Mouse (Mus musculus): Measurements from ENCODE around the gene Matn1. TPM values are rescaled to one million over a fixed set of nuclear protein-coding genes. Genes with fewer than 3 reads are reported as not detected.

Matn1 gene
- polyA plus RNA-seq (2012; rRNA removed), result 0.04 TPM in 1 of 2 replicates, not detected in the other

DNA sequence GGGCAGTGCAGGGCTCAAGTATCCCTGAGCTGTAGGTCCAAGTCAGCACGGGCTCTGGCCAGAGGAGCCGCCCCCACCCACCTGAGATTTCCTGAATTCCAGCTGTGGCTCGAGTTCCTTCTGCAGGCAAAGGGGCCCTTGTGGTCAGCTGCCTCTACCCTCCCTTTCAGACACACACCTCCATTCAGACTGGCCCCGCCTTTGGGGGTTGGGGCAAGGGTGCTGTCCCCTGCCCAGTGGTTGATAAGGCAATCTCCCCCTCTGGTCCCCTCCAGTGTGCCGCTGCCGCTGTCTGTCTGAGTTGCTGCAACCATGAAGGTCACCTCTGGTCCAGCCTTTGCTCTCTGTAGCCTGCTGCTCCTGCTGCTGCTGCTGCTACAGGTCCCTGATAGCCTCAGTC lies at the start of gene Matn1:
TSS of gene Matn1 (plus strand) at position 274 of the 400 bp plus-strand sequence.
- DNase-seq (ENCODE audit: low spot score), result no peak

DNA sequence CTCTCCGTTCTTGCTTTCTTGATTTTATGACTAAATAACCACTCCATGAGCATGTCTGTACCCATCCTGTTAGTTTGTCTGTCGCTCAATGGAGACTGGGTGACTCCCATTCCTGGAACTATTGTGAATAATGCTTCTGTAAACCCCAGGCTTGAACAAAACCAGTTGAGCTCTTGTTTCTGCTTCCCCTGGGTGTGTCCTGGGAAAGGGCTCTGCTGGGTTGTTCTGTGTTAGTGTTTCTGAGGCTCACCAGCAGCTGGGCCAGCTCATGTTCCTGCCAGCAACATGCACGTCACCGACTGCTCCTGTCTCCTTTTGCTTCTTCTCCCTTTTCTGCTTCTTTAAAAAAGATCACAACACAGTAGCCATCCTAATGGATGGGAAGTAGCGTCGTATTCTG lies 48.5 kb upstream of the Matn1 start:
- DNase-seq (ENCODE audit: low spot score), result no peak

DNA sequence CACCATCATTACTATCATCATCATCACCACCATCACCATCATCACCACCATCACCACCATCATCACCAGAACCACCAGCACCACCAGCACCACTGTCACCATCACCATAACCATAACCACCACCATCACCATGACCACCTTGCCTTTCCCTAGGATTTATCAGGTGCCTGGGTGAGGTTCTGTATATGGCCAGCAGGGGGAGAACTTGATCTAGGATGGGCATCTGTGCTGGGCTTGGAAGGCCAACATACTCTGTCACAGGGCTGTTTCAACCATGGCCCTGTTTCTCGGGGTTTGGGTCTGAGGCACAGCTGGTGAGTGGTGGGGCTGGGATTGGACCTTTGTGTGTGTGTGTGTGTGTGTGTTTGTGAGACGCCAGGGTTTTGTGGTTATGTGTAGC lies 47.8 kb upstream of the Matn1 start:
- no peak for DNase-seq (ENCODE audit: low spot score)

DNA sequence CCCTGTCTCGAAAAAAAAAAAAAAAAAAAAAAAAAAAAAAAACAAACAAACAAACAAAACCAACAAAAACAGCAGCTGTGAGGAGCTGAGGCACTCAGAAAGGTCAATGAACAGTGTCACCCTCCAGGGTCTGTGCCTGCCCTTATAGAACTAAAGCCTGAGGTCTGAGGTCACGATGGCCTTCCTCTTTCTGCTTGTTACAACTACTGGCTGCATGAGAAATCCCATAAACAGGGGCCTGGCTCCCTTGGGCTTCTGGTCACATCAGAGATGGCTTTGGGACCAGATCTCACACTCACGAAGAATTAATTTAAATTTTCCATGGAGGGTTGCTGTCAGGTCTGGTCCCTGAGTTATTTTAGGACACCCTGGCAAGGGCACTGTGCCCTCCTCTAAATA lies 44.8 kb upstream of the Matn1 start:
- no peak for DNase-seq (ENCODE audit: low spot score)

DNA sequence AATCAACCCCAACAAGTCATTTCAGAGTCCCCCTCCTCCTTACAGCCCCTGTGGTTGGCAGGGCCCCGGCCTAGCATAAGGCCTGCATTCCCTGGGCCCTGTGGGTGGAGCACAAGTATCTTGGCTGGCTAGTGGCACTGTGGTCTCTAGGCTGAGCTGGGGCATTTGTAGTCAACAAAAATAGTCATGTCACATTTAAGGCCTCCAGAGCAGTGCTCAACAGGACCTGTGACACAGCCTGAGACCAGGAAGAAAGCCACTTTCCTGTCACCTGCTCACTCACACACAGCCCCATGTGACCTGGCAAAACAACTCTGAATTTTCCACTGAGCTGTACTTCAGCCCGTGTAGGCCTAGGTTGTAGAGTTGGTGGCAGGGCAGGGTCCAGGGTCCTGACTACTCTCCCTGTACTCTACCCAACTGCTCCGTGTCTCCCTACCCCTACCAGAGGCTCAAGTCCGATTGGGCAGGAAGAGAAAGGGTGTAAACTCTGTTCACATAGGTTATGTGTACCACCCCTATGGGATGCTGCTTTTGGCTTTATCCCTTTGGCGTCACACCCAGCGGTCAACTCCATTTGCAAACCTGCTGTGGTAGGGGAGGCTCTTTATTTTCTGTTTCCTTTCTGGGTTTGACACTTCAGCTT lies 44.3 kb upstream of the Matn1 start:
- no peak for DNase-seq (ENCODE audit: low spot score)

DNA sequence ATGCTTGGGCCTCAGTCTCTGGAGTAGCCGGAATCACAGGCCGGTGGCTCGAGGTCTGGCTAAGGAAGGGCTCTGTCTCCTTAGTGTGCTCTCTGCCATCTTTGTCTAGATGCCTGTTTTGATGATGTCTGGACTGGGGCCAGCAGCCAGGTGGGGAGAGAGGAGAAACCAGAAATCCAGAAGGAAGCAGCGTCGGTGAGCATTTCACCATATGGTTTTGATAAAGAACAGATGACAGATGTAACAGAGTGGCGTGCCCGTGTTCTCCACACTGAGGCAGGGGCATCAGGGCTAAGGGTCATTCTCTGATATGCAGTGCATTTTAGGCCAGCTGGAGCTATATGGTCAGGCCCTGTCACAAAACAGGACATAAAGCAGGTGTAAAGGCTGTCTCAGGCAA lies 43.4 kb upstream of the Matn1 start:
- DNase-seq (ENCODE audit: low spot score), result no peak

DNA sequence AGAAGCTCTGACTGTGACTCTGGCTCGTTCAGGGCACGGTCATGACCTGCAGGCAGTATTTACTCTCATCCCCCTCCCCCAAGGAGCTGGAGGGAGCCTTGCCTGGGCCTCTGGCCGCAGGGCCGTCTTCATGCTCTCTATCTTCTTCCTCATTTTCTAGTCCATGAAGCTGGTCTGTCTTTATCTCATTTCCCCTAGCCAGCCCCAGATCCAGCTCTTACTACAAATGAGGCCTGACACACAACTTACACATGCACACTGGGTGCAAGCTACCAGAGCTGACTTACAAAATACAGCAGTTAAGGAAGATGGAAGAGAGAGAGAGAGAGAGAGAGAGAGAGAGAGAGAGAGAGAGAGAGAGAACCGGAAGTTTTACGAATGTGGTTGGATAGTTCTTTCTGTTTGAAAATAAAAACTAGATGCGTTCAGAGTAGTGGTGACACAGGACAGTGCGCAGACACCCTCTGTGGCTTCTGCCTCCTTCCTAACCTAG lies 41.9 kb upstream of the Matn1 start:
- no peak for DNase-seq (ENCODE audit: low spot score)

DNA sequence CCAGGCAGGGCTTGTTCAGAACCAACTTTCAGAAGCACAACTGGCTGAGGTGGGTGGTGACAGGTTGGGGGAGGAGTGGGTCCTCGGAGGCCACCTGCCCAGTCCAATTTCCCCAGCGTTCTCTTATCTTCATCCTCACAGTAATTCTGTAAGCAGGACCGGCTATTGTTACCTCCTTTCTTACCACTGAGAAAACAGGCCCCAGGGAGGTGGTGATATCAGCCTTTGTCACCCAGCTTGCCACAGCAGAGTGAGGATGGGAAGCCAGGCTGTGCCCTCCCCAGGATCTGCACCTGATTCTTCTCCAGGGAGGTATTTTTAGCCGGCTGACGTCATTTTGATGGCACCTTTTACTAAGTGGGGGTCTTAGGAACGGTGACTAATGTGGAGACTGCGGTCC lies 39.2 kb upstream of the Matn1 start:
- no peak for DNase-seq (ENCODE audit: low spot score)

DNA sequence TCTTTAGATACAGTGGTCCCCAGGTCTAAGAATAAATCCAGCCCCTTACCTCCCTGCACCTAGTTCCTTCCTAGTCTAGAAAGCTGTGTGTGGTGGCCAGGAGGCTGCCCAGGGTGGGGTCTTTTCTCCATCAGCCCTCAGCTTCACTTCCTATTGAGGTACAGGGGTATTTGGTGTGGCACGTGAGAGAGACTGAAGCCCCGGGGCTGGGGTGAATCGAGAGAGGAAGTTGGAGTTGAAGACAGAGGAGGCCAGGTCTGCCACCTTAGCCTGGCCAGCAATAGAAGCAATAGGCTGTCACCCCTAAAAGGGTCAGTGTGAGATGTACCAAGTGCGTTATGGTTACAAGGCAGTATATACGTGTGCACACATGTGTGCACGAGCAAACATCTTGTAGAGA lies 38.3 kb upstream of the Matn1 start:
- no peak for DNase-seq (ENCODE audit: low spot score)

DNA sequence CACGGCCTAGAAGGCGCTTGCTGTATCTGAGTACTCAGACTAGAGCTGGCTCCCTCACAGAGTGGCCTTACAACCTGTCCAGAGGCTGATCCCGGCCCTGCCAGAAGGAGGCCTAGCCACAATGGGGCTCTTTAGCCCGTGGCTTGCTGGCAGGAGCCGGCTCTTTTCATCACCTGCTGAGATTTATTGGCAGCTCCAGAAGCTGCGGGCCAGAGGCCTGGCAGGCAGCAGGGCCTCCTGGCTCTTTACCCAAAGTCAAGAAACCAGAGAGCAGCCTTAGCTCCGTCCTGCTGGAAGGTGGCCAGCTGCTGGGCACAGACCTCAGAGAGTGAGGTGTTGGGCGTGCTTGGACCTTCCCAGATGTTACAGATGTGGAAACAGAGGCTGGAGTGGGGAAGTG lies 37.9 kb upstream of the Matn1 start:
- DNase-seq (ENCODE audit: low spot score), result peak; percentile 26

DNA sequence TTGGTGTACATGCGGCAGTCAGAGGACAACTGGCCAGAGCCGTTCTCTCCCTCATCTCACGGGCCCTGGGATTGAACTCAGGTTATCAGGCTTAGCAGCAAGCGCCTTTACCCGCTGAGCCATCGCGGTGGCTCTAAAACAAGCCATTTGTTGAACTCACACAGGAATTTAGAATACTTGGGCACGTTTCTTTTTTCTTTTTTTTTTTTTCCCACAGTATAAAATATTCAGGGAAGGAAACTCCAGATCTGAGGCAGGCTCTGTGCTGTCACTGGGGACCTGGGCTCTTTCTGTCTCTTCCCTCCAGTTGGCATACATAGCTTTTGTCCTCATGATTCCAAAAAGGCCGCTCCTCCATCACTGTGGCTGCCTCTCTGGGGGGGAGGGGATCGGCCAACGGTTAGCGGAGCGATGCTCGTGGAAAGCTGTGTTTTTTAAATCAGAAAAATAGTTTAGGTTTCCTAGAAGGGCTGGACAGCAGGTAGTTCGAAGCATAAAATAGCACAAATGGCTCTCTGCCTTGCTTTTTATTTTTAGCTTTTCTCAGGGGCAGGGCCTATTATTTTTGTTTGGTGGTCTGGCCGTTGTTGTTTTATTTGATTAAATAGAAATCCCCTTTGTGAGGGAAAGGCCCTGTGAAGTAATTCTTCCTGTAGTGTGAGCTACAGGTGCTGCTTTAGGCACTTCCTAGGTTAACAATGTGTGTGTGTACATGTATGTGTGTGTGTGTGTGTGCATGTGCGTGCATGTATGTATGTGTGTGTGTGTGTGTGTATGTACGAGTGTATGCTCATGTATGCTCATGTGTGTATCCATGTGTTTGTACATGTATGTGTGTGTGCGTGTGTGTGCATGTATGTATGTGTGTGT lies 36.8 kb upstream of the Matn1 start:
- DNase-seq (ENCODE audit: low spot score), result no peak

DNA sequence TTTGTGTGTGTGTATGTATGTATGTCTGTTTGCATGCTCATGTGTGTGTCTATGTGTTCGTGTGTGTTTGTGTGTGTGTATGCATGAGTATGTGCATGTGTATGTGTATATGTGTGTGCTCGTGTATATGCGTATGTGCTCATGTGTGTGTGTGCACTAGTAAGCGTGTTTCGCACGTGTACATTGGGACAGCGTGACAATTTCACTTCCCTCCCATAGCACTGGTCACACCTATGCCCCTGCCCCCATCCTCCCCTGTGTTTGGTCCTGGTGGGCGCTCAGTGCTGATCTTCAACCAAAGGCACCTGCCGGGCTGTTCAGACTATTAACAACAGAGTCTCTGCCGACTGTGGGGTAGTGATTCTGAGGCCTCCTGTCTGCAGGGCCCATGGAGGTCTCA lies 36.1 kb upstream of the Matn1 start:
- no peak for DNase-seq (ENCODE audit: low spot score)

DNA sequence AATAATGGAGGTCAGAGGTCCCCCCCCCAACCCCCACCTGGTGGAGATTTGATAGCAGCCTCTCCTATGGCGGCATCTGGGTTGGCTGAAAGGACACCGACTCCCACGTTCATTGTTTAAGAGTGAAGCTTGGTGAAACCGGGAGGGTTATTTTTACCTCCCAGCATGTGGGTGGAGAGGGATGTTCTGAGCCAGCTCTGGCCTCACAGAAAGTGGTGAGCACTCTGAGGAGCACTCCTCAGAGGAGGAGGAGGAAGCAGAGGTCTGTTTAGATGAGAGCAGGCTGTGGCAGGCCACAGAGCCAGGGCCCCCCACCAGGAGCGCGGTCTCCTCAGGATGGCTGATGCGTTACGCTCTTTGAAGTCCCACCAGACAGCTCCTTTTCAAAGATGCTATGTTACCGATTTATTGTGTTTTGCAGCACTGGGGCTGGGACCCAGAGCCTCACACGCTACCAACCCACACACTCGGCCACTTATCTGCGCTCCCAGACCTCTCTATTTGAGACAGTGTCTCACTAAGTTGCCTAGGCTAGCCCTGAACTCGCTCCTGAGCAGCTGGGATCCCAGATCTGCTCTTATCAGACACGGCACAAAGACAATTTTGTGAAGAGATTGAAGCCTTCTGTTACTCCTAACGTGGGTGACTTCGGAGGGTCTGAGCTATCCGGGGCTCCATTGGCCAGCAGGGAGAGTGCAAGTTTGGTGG lies 34.9 kb upstream of the Matn1 start:
- no peak for DNase-seq (ENCODE audit: low spot score)

DNA sequence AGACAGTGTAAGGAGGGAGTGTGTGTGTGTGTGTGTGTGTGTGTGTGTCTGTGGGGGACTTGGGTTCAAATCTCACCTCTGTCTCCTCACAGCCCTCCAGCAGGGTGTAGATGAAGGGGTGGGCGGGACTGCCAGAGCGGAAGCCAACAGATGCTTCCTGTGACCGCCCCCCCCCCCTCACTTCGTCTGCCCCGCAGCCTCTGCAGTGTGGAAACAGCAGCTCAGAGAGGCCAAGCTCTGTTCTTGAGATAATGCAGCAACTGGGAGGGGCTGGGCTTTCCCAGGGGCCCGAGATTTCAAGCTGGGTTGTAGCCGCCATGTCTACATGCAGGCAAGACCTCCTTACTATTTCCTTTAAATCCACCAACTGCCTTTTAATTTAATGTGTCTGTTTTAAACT lies 33.5 kb upstream of the Matn1 start:
- DNase-seq (ENCODE audit: low spot score), result no peak

DNA sequence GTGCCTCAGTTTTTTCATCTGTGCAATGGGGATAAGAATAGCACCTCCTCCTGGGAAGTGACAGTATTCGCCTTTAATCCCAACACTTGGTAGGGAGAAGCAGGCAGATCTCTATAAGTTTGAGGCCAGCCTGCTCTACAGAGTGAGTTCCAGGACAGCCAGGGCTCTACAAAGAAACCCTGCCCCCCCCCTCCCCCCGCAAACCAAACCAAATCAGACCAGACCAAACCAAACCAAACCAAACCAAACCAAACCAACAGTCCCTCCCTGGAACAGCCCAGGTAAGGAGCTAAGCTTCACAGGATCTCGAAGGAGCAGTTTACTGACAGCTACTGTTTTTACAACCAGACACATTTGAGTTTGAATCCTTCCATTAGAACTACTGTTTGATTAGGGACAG lies 31.6 kb upstream of the Matn1 start:
- DNase-seq (ENCODE audit: low spot score), result no peak

DNA sequence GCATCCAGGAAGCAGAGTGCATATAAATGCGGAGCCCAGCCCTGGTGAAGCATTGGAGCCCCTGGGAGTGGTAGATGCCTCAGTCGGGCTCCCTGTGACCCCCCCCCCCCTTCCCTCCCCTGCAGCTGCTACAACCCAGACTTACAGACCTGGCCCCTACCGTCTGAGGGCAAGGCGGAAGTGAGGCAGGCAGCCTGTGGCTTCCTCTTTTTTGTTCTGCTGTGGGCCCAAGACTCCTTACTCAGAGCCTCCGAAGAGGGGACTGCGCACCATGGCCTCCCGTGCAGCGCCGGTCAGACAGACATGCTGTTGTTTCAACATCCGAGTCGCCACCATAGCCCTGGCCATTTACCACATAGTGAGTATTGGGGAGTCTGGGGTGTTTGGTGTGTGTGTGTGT lies 31.1 kb upstream of the Matn1 start, which contains the start of gene Laptm5:
TSS of gene Laptm5 (plus strand) at position 49 of the 400 bp plus-strand sequence.
- no peak for DNase-seq (ENCODE audit: low spot score)

DNA sequence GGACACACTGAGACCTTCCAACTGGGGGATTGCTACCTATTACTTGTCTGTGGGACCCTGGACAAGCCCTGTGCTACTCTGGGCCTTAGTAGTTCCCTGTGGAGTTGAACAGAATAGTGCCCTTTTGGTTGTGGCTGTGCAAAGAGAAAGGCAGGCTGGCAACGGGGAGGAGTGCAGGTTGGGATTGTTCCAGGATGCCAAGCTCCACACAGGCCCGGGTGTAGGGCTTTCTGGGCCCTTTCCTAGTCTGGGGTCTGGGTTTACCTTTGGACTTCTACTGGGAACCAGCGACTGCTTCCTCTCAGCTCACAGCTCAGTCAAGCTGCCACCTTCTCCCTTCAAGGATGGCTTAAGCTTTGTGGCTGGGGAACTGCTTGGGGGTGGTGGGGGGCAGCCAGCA lies 30.7 kb upstream of the Matn1 start:
- DNase-seq (ENCODE audit: low spot score), result no peak

DNA sequence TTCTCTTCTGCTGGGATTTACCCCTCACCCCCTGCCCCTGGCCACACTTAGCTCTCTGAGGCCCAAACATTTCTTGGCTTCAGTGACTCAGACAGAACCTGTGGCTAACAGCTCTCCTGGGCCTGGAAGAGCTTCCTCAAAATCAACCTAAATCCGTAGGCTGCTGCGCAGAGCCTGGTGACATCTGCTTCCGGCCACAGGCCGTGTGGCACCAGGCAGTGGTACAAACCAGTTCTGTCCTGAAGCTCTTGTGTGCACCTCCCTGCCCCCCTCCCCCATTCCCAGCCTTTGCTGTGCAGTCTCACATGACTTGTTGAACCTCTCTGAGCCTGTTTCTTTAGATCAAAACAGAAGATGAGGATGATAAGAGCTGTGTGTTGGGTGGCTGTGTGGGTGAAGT lies 30.2 kb upstream of the Matn1 start:
- DNase-seq (ENCODE audit: low spot score), result no peak

DNA sequence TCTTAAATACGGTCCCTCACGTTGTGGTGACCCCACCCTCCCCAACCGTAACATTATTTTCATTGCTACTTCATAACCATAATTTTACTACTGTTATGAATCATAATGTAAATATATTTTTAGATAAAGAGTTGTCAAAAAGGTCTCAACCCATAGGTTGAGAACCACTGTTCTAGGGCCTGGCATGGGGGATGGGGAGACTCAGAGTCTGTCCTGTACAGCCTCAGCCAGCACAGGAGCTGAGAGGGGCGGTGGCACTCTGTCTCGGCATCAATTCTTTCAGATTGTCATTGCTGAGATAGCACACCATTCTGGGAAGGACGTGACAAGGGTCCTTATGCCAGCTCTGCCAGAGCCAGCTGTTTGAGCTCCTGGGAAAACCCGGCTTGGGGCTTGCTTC lies 29.7 kb upstream of the Matn1 start:
- no peak for DNase-seq (ENCODE audit: low spot score)

DNA sequence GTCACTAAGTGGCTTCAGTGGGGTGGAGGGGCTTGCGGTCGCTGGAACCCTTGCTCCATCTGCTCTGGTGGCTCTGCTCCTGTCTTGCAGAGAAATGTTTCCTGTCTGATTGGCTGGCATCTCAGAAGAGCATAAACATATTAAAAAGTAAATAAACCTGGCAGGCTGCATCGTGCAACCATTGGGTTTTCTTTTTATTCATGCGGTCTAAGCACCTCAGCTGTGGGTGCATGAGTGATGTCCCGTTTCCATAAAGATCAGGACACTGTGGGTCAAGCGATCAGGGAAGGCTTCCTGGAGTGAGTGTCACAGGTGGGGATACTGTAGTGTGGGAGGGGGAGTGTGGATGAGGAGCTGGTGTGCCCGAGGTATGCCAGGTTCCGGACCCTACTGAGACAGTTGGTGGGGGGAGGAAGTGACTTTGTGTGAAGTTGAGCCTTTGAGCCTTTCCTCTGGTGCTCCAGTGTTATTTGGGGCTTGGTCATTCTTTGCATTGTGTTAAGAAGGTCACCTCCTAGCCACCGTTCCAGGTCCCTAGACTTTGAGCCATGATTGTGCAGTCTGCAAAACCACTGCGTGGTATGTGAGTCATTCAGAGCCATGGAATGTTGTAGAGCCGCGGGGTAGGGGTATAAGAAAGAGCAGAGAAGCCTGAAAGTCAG lies 29.0 kb upstream of the Matn1 start:
- no peak for DNase-seq (ENCODE audit: low spot score)

DNA sequence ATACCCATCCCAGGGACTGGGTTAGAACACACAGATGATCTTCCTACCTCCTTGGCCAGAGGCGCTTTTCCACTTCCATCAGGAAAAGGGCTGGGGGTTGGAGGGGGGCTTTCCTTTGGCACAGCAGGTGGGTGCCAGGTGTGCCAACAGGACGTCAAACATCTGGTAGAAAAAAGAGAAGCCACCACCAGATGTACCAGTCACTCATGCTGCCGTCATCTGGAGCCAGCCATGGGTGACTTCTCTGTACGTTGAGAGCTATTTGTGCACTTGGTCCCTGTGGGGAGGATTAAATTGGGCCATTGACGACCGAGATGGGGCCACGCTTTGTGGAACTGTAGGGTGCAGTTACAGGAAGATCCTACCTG lies 28.5 kb upstream of the Matn1 start:
- no peak for DNase-seq (ENCODE audit: low spot score)

DNA sequence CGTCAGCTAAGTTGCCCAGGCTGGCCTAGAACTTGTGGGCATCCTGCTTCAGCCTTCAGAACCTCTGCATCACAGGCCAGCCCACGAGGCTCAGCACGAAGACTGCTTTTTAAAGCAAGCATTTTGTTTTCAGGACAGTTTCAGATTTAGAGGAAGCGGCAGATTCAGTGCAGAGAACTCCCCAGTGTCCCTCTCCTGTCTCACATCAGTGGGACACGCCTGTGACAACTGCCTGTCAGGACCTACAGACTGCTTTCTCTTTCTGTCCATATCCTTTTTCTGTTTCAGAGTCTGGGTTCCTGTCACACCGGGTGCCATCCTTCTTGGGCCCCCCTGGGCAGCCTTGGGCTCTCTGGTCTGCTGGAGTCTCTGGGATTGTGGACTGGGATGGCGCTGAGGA lies 27.5 kb upstream of the Matn1 start:
- DNase-seq (ENCODE audit: low spot score), result no peak

Data from urinary bladder, adult 2 months (tissue).